Mouse (Mus musculus): ENCODE data around the gene Oas1c. TPM values are rescaled to one million over a fixed set of nuclear protein-coding genes. Genes with fewer than 3 reads are reported as not detected.

Gene Oas1c
- total RNA-seq, 2 experiments from 2014 or later: 0.40 to 1.7 TPM

GRCm38 (mm10) chr5:120781646-120782045, 30.7 kb downstream of the Oas1c start:
- DNase-seq: no peak

GRCm38 (mm10) chr5:120779922-120780321, 32.4 kb downstream of the Oas1c start:
- no peak for DNase-seq

GRCm38 (mm10) chr5:120778941-120779340, 33.4 kb downstream of the Oas1c start:
- no peak for DNase-seq

- no peak for DNase-seq
These were observed 34.8 kb downstream of the Oas1c start, which contains the start of gene Oas3 for GRCm38 (mm10) chr5:120777478-120777877. Oas3 (minus strand) TSS chr5:120777661.

GRCm38 (mm10) chr5:120776801-120777200, 35.5 kb downstream of the Oas1c start:
- DNase-seq: no peak

- no peak for DNase-seq
These were observed 36.9 kb downstream of the Oas1c start for GRCm38 (mm10) chr5:120775287-120775985.

- no peak for DNase-seq
These were observed 42.9 kb downstream of the Oas1c start for GRCm38 (mm10) chr5:120769396-120769795.

- DNase-seq: no peak
These were observed 47.3 kb downstream of the Oas1c start for GRCm38 (mm10) chr5:120765010-120765409.

GRCm38 (mm10) chr5:120761901-120762300, 50.4 kb downstream of the Oas1c start:
- peak in 1 of 2 experiments; percentile 13 for DNase-seq

GRCm38 (mm10) chr5:120754215-120754614, 58.1 kb downstream of the Oas1c start:
- DNase-seq: no peak

GRCm38 (mm10) chr5:120752786-120753185, 59.5 kb downstream of the Oas1c start:
- peak; percentile 37 to 44 for DNase-seq

GRCm38 (mm10) chr5:120751206-120751605, 61.1 kb downstream of the Oas1c start:
- DNase-seq: no peak

Small RNAs within 50 kb of the gene (microRNA-seq; reads per million reads assigned to microRNA genes)
- gene Gm22907: not detected

Other genes starting within 250 kb of the Oas1c start
- gene Tpcn1, start 223.8 kb downstream of the Oas1c start, total RNA-seq (2021): 10 to 100 TPM; 34.1 to 36.9 TPM
- under 1 TPM; 0.36 to 0.40 TPM for gene Iqcd, start 223.5 kb downstream of the Oas1c start, total RNA-seq (2021)
- gene Rita1, start 199.9 kb downstream of the Oas1c start, total RNA-seq (2021): 10 to 100 TPM; 15.6 to 15.9 TPM
- gene Ddx54, start 199.8 kb downstream of the Oas1c start, total RNA-seq (2021): 10 to 100 TPM; 50.4 to 51.1 TPM
- gene Cfap73, start 178.3 kb downstream of the Oas1c start, total RNA-seq (2021): 1 to 10 TPM in 1 of 2 experiments, not detected in 1; 2.0 TPM
- gene Rasal1, start 163.7 kb downstream of the Oas1c start, total RNA-seq (2021): 10 to 100 TPM; 10.9 to 14.0 TPM
- gene Dtx1, start 100.6 kb downstream of the Oas1c start, total RNA-seq (2021): 10 to 100 TPM in 1 of 2 experiments, 1 to 10 TPM in 1; 7.6 to 12.0 TPM
- gene Oas2, start 62.7 kb downstream of the Oas1c start, total RNA-seq (2021): 1 to 10 TPM in 1 of 2 experiments, under 1 TPM in 1; 0.49 to 1.8 TPM
- gene Oas3, start 34.9 kb downstream of the Oas1c start, total RNA-seq (2021): under 1 TPM; 0.36 to 0.60 TPM
- gene Oas1e, start 17.0 kb downstream of the Oas1c start, total RNA-seq (2021): not detected
- gene Oas1f, start 34.9 kb upstream of the Oas1c start, total RNA-seq (2021): not detected
- gene Oas1h, start 48.9 kb upstream of the Oas1c start, total RNA-seq (2021): not detected
- gene Oas1g, start 75.1 kb upstream of the Oas1c start, total RNA-seq (2021): 1 to 10 TPM in 1 of 2 experiments, under 1 TPM in 1; 0.72 to 1.4 TPM
- gene Oas1a, start 95.0 kb upstream of the Oas1c start, total RNA-seq (2021): 1 to 10 TPM; 3.2 to 3.7 TPM
- not detected for gene Oas1d, start 102.0 kb upstream of the Oas1c start, total RNA-seq (2021)
- 1 to 10 TPM; 2.3 to 3.2 TPM for gene Rph3a, start 197.6 kb upstream of the Oas1c start, total RNA-seq (2021)

Data from adrenal gland, postnatal 36 days (tissue).